Mouse (Mus musculus) thymus, adult 2 months (tissue): Measurements from ENCODE around the gene Mri1.

Source experiments
- CTCF ChIP-seq: fragments of 200-500 bp; IDR thresholded peaks from 2 replicates; pipeline ENCODE4 v1.5.1; 2012; ENCODE audit warnings: mild to moderate bottlenecking, control low read depth, low read length, moderate library complexity, borderline replicate concordance; ENCODE audit not compliant: control insufficient read depth, poor library complexity, insufficient read depth; ENCODE audit errors: extremely low read depth
- POLR2A ChIP-seq: fragments of 200-500 bp; IDR thresholded peaks from 2 replicates; pipeline ENCODE4 v1.6.1; 2012; ENCODE audit warnings: mild to moderate bottlenecking, low read length, control low read depth, moderate library complexity; ENCODE audit not compliant: control insufficient read depth, poor library complexity, insufficient read depth; ENCODE audit errors: extremely low read depth

- TF ChIP-seq CTCF (no peak), POLR2A (no peak)
These were observed 21.2 kb downstream of the Mri1 start for GRCm38 (mm10) chr8:84235746-84236409.
